Mouse (Mus musculus) common myeloid progenitor, adult 5-6 weeks (primary cell): Measurements from ENCODE around the gene Vps37b. TPM values are rescaled to one million over a fixed set of nuclear protein-coding genes. Genes with fewer than 3 reads are reported as not detected.
A peak's percentile ranks its signal among the peaks of the same experiment; 100 is the strongest.

Experiments used
- ATAC-seq: replicated peaks from 2 replicates; pipeline ENCODE4 v1.8.0; 2016; ENCODE audit warnings: low read depth, mild to moderate bottlenecking, moderate TSS enrichment, inconsistent platforms; ENCODE audit not compliant: poor library complexity, severe bottlenecking
- total RNA-seq: library from RNA; stranded (forward); fragments of 200-1000, 187-1606 nt; gene quantifications from 2 replicates; pipeline ENCODE4 v1.2.3, GENCODE M21; 2017

The Vps37b gene
- total RNA-seq, 1 experiment from 2014 or later: 21.4 TPM

- peak; percentile 37 for ATAC-seq
Measured at GRCm38 (mm10) chr5:124025146-124025545, 6.9 kb downstream of the Vps37b start.

GRCm38 (mm10) chr5:124024677-124025076, 7.4 kb downstream of the Vps37b start:
- ATAC-seq: no peak

- peak; percentile 17; the same call in 1 of the 2 replicates for ATAC-seq
Measured at GRCm38 (mm10) chr5:124022365-124022764, 9.7 kb downstream of the Vps37b start.

- ATAC-seq: no peak
Measured at GRCm38 (mm10) chr5:124021701-124022100, 10.4 kb downstream of the Vps37b start.

- no peak for ATAC-seq
Measured at GRCm38 (mm10) chr5:124021148-124021547, 10.9 kb downstream of the Vps37b start.

- peak; percentile 77 for ATAC-seq
Measured at GRCm38 (mm10) chr5:124019348-124020216, 12.5 kb downstream of the Vps37b start.

- ATAC-seq: no peak
Measured at GRCm38 (mm10) chr5:124018651-124019050, 13.4 kb downstream of the Vps37b start.

- no peak for ATAC-seq
Measured at GRCm38 (mm10) chr5:124017941-124018340, 14.1 kb downstream of the Vps37b start.

GRCm38 (mm10) chr5:124016291-124016821, 15.7 kb downstream of the Vps37b start:
- ATAC-seq: no peak

GRCm38 (mm10) chr5:124015727-124016126, 16.3 kb downstream of the Vps37b start:
- ATAC-seq: no peak

- no peak for ATAC-seq
Measured at GRCm38 (mm10) chr5:124014791-124015251, 17.2 kb downstream of the Vps37b start.

GRCm38 (mm10) chr5:124014180-124014579, 17.9 kb downstream of the Vps37b start:
- no peak for ATAC-seq

- ATAC-seq: no peak
Measured at GRCm38 (mm10) chr5:124013747-124014146, 18.3 kb downstream of the Vps37b start.

GRCm38 (mm10) chr5:124012885-124013284, 19.2 kb downstream of the Vps37b start:
- no peak for ATAC-seq

- 0 out of 2 replicates have a peak, but pooled peaks have one; percentile 1 for ATAC-seq
Measured at GRCm38 (mm10) chr5:124011927-124012326, 20.1 kb downstream of the Vps37b start.

- peak; percentile 48 for ATAC-seq
Measured at GRCm38 (mm10) chr5:124010910-124011655, 21.0 kb downstream of the Vps37b start.

- ATAC-seq: no peak
Measured at GRCm38 (mm10) chr5:124010077-124010476, 22.0 kb downstream of the Vps37b start.

- ATAC-seq: no peak
Measured at GRCm38 (mm10) chr5:124006891-124007491, 25.1 kb downstream of the Vps37b start.

- ATAC-seq: no peak
Measured at GRCm38 (mm10) chr5:124006082-124006873, 25.8 kb downstream of the Vps37b start.
